Mouse (Mus musculus) thymus, postnatal 14 days (tissue): ENCODE measurements around the gene Pon2.
A peak's percentile ranks its signal among the peaks of the same experiment; 100 is the strongest.
"Not testable (repeated sequence)": the region's sequence is repeated elsewhere in the genome, so short reads cannot be mapped to it uniquely, and the experiment has no call there.

ENCODE experiments used
- DNase-seq: peaks from one replicate; pipeline ENCODE4 v3.0.0; 2021

The Pon2 gene

DNA sequence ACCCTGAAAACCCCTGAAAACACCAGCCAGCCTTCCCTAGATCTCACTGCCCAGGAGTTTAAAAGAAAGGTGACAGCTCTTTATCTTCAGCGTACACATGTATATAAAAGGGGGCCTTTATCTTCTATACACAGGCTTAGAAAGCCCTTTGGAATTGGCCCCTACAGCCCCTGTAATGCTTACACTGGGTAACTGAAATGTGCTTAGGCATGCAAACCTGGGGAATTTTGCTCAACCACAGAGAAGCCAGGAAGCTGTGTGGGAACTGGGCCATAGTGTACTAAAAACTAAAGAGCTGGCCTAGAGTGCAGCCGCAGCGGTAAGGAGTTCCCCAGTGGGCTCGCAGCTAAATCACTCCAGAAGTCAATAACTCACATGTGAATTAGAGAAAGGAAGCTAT, 6.8 kb downstream of the Pon2 start:
- no peak for DNase-seq

DNA sequence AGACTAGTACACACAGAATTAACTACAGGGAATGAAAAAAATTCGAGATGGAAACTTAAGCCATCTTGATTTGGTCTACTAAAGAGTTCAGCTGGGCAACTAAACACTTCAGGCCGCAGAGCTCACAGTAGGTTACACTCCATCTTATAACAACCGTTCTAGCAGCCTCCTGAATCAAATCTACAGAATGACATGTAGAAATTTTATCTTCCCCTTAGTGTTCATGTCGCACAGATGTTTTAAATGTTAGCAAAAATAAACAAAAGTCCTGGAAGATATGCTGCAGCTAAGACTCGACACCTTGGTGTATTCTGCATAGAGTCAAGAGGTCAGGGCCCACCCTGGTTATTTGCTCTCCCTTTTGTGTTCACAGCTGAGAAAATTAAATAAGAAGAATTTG, 10.3 kb downstream of the Pon2 start:
- DNase-seq = no peak

DNA sequence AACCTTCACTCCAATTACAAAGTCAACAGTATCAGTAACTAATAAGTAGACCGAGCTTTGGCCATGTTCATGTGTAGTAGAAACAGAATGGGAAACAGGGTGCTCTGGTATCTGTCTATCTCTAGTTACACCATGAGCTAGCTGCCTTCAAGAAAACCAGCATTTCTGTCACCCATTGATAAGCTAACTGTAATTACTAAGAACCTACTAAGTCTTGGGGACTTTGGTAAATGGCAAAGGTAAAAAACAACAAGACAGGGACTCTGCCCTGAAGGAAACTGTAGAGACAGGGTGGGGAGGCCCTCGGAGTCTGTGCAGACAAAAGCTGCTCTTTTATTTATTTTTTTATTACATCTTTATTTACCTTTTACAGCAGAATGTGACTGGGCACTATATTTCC, 10.9 kb downstream of the Pon2 start:
- DNase-seq = no peak

DNA sequence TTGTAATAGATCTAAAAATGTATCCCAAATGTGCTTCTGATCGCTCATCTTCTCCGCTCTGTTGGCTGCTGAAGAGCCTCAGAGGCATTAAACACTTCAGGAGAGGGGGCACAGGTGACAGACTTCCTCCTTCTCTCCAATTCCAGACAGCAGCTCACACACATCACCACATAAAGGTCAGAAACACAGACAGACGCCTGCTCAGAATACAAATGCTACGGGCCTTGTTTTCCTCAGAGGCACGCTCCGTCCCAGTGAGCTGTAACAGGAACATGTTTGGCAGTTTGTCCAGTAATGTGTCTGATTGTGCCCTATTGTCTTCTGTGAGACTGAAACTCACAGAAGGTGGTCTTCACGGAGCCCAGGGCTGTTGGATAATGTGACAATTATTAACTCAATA, 15.8 kb downstream of the Pon2 start:
- DNase-seq = no peak

DNA sequence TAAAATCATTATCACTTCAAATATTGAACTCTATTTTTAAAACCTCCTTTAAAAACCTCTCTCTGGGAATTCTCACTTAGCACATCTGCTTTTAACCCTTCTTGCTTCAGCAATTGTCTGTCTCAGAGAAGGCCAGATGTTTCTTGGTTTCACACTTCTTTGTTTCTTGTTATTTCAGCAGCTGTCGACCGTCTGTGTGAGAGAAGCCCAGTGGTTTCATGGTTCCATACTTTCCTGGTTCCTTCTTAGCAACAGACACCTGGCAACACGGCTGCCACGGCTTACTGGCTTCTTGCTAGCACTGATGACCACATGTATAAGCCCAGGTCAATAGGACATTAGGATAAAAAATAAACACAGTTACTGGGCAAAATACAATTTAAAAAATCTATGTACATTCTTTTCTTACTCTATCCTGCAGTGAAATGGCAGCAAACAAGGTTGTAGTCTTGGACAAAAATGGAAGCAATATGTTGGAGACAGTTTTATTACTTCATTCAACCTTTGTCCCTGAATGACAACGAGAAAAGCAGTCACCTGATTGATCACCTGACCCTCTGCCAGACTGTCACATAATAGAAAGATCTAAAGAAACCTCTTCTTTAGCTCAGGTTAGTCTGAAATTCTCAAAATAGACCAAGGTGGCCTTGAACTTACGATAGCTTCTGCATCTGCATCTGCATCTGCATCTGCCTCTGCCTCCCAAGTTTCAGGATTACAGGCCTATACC, 17.5 kb downstream of the Pon2 start:
- DNase-seq = no peak

DNA sequence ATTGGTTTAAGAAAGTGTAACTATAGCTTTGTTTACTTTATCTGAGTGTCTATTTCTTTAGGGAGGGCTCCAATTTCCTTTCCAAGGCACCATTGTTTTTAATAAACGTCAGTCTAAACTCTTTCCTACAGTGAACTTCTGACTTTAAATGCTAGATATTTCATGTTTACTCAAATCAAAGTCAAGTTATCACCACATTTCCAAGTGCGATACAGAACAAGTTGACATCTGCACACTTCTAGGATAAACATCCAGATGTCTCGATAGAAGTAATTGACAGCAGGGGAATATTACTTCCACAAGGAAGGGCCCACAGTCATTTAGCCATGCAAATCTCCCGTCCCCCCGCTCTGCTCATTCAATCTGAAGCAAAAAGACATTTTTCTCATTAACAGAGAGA, 20.3 kb downstream of the Pon2 start:
- no peak for DNase-seq

DNA sequence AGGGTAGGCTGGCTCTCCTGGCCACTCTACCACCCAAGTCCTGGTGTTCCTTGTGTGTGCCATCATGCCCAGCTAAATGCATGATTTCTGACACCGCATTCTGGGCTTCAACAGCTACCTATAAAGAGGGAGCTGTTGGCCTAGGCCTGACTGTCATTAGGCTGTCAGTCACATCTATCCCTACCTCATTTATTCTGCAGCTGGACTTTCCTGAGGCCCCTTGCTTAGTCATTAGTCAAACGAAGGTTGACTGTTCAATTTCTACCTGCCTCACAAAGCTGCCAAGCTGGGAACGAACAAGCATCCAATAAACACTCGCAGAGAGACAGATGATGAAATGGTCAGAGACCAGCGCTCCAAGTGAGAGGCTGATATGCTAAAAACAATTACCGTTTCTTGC, 28.6 kb downstream of the Pon2 start:
- DNase-seq = no peak

DNA sequence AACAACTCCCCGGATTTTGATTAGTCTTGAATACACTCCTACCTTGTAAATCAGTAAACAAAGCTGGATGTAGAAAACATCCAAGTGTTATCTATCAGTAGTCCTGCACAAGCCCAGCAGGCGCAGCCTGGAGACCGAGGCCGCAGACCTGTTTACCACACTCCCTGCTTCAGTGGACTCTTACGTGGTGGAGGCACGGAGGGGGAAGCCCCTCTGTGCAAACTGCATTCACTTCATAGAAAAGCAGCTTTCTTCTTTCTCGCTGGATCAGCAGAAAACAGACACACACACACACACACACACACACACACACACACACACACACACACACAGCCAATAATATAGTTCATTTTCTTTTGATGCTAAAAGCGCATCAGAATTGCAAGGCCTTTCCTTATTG, 33.5 kb downstream of the Pon2 start:
- no peak for DNase-seq

DNA sequence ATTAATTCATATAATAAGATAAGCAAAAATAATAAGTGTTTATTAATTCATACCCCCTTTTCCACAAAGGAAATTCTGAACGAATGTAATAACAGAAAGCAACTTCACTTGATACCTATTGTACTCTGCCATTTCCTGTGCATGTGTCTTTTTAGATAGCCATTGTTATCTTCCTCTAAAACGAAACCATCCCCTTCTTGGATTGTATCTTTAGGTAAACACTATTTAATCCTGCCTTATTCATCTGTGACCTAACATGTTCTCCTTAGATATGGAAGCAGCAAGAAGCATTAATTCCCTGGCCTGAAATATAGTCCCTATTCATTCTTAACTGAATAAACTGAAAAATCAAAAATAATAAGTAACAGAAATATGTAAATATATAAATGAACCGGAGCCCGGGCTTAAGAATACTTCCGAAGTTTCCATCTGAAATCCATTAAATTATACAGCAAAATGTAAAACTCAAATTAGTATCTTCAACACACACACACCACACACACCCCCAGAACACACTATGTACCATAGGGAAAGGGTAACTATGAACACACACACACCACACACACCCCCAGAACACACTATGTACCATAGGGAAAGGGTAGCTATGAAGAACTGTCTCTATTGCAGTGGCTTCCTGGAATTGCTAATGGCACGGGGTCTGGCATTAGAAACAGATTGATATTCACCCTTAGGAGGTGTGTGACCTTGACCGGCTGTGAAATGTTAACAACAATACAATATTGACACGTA, 34.8 kb downstream of the Pon2 start:
- DNase-seq = no peak

DNA sequence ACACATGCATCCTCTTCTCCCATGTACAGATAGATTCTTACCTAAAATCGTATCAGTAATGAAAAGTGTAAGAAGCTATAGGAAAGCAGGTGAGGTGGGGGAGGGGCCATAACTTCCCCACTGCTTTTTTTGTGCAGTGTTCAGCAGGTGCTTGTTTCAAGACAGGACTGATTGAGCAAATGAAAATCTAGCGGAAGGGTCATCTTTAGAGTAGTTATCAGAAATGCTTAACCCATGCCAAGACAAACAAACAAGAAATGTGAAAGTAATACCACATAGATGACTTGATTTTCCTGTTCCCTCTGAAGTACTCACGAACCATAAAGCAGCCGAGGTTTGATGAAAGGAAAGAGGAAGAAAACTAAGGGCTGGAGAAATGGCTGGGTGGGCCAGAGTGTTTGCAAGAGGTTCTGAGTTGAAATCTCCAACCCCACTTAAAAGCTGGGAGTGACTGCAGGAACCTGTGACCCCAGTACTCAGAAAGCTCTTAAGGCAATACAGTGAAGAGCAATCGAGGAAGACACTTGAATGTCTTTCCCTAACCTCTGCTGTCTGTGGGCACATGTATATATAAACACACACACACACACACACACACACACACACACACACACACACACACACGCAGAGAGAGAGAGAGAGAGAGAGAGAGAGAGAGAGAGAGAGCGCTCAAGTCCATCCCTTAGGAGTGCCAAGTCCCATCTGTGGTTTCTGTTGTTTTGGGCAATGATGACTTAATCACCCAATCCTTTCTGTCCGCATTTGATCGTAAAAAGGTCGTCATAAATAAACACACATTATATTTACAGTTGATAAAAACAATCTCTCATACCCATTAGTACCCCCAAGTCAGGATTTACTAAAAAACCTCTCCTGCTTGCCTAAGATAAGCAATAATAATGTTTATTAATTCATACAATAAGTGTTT, 35.7 kb downstream of the Pon2 start:
- no peak for DNase-seq

DNA sequence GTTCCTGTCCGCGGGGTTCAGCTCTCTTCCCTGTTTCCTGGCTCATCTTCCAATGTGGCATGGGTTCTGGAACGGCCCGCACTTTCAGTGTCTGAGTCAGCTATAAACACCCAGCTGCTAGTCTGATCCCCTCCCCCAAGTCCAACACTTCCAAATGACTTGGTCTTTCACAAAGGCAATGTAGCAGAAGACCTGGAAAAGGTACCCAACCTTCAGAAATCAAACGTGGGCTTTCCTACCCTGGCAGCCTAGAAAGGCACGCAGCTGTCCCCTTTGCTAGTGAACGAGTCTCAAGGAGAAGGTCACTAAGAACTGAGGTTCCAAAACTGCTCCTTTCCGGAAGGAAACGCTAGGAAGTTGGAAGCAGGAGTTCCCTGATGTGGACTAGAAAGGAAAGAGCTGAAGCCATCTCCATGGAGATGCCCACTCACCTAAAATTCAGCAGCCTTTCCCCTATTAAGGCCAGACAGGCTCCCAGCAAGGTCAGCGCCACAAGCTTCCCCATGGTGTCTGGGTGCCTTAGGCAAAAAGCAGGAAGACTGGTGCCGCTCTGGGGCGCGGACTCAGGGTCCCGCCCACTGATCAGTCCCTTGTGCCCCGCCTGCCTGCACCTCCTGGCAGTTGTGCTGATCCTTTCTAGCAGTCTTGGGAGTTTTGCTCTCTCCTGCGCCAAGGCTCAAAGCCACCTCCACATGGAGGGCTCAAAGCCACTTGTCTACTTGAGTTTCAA, 42.4 kb downstream of the Pon2 start, which contains the start of gene Pon3:
Gene Pon3 (minus strand): TSS at position 565 of the 730 bp plus-strand sequence.
- peak; percentile 38 for DNase-seq

DNA sequence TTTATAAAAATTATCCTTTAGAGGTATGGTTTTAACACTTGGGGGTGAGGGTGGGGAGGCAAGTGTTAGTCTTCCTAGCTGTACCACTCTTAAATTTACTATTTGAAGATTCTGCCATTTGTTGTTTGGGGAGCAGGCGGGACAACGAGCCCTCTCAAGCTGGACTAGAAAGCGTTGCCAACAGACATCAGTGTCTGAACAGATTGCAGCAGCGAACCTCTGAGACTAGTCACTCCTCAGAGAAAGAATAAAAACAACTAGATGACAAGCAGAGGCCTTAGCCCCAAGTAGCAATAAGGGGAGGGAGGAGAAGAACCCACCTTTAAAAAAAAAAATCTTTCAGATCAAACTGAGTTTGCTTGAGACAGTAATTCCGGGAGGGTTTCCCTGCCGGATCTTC, 43.0 kb downstream of the Pon2 start:
- DNase-seq = no peak

DNA sequence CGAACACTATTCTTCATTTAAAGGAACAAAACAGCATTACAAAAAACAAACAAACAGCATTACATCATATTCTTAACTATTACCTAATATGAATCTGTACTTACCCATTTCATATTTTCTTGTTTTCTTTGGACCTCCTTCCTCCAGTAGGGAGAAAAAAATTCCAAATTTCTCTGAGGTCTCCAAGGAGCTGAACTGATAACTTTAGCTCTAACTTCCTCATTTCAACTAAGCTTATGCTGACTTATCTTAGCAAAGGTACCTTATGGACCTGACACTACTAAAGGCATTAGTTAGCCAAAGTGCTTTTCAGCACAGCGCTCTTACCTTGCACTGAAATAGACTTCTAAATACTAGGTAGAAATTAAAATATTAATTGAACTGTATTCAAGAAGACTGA, 43.4 kb downstream of the Pon2 start:
- DNase-seq = no peak

DNA sequence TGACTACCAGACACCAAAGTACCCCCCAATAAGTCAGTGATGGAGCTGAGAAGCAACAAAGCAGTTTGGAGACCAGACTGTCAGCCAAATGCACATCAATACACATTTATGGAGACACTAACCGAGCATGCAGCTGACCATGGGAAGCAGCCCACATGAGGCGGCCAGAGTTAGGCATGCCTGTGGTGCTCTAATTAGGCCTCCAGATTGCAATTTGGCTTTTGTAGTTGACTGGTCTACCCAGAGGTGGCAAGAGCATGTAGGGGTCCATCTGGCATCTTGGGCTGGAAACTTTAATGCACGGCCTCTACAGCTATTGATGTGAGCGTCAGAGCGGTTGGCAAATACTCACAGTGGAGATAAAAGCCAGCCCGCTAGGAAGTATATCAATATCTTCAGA, 52.3 kb downstream of the Pon2 start:
- DNase-seq = no peak

DNA sequence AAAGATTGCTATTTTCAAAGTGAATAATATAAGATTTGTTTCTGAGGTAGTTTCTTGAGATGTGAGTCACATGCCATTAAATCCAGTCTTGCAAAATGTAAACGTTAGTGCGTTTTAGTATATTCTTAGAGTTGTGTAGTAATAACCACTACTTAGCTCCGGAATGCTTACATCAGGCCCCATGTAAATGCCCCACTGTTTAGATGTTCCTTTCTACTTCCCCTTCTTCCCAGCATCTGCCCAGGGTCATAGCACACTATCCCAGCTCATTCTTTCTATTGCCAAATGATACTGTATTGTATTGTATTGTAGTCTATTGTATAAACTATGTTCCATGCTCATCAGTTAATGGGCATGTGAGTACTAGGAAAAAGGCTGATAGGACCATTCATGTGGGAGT, 59.5 kb downstream of the Pon2 start:
- no peak for DNase-seq

DNA sequence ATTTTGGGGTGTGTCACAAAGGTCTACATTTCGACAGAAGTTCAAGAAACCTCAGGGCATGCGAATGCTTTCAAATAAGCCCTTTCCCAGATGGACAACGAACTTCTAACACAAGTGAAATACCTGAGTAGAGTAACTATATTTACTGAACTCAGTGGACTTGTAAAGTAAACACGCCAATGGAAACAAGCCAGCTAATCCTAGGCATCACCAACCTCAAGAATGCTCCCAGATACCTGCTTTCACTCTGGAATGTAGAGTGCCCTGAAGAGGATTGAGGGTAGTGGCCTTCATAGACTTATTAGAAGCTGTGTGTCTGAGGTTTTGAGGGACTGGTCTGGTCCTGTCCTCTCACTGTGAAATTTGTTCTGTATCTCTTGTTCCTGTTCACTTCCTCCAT, 60.7 kb downstream of the Pon2 start:
- no peak for DNase-seq

DNA sequence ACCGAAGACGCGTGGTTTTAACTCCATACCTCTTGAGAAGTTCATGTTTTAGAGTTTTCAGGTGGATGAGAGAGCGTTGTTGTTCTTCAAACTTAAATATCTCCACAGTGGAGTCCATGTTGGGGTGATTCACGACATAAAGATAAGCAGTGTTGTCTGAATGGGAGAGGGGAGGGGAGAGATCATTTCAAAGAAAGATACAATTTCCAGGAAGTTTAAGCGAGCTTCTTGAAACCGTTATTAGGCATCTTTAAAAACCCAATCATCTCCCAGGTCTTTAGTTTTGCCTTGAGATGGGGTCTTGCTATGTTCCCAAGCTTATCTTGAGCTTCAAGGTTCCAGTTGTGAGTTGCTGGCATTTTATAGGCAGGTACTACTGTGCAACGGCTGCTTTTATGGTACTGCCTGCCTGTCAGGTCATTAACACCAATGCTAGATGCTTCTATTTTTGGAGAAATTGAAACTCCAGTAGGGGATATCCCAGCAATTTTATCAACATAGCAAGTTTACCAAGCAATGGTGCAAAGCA, 61.3 kb downstream of the Pon2 start:
- no peak for DNase-seq

DNA sequence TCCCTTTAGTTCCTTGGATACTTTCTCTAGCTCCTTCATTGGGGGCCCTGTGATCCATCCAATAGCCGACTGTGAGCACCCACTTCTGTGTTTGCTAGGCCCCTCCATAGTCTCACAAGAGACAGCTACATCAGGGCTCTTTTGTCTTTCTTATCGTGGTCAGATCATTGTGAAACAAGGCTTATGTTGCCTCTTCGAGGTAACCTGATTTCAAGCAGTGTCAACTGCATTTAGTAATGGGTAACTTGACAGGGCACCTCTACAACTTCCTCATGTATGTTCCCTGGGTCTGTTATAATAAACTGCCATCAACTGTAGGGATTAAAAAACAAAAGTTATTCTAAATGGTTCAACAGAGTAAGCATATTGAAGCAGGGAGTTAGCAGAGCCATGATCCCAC, 63.7 kb downstream of the Pon2 start:
- DNase-seq = no peak

DNA sequence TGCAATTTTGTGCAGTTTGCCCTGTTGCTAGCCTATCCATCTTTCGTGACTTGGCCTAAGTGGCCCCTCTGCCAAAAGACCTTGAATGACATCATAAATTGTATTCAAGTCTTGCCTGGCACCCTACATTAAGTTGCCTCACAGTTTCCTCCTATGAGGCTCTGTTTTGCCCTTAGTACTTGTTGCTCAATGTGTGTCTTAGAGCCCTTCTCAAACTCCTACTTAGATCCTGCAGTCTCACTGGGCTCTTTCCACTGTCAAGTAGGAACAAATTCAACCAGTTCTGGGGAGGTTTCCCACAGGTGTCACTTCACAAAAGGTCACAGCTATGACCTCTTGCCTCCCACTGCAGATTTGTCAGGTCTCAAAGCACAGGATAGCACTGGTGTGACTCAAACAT, 64.4 kb downstream of the Pon2 start:
- no peak for DNase-seq

DNA sequence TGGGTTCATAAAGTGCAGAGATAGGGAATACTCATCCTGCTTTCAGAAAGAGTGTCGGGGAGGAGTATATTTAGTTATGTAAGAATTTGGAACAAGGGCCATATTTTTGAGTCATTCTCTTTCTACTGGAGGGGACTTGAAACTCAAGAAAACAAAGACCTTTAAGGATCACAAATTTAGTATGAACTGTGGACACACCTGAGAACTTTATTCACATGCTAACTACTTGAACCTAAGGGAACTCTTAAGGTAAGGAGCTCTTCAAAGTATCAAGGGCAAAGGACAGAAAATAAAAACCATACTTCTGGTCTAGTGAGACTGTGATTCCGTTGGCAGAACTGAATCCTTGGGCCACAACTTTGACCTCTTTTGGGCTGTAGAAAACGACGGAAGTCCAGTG, 66.2 kb downstream of the Pon2 start:
- DNase-seq = no peak

DNA sequence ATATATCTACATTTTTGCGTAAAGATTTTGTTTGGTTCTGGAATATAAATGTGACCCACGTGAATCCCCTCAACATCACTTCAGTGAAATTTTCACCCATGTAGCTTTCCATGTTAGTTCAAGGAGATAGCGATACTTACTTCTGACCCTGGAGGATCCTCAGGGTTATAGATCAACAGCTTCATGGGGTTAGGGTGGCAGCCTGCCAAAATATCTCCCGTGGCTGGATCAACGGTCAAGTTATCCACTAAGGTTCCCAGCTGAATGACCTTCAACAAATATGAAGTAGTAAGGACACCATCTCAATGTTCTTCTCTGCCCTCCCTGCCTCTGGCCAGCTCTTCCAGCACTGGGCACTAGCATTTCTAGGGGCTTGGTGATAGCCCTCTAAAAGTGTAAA, 68.0 kb downstream of the Pon2 start:
- no peak for DNase-seq

DNA sequence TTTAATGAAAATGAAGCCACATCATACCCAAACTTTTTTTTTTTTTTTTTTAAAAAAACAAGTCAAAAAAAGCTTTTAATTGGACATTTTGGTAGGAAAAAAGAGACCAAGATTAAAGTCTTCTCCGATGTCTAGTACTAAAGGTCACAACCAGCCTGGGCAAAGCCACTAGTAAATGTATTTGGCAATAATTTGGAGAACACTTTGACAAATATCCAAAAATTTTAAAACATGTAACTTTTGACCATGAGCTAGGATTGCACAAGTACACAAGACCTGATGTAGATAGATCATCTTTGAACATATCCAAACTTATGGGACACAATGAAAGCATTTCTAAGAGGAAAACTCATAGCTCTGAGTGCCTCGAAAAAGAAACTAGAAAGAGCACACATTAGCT, 74.7 kb downstream of the Pon2 start:
- not testable (repeated sequence) for DNase-seq

DNA sequence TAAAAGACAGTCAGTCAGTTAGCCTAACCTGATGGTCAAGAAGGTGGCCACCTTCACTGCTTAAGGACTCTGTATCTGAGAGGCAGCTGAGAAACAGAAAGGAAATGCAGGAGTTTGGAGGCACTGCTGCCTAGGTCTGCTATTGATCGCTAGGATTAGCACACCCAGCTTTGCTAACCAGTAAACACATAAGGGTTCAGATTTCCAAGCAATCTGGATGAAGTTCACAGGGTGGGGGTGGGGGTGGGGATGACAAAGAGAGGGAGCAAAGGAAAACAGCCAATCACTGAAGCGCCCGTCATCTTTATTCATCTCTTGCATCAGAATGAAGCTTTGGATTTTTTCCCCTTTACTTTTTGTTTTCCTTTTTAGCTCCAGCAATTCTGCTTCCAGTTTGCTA, 76.2 kb downstream of the Pon2 start:
- no peak for DNase-seq
